Mouse (Mus musculus): ENCODE measurements around the gene Kctd13. TPM values are rescaled to one million over a fixed set of nuclear protein-coding genes. Genes with fewer than 3 reads are reported as not detected.

Gene Kctd13
- total RNA-seq, 2 experiments from 2014 or later: 18.4 to 23.0 TPM

- DNase-seq: no peak
Measured at GRCm38 (mm10) chr7:126982054-126982453, 53.4 kb downstream of the Kctd13 start.

GRCm38 (mm10) chr7:126983113-126983512 is 54.4 kb downstream of the Kctd13 start:
- no peak for DNase-seq

GRCm38 (mm10) chr7:126984667-126985444 is 56.2 kb downstream of the Kctd13 start:
- no peak for DNase-seq

- peak; percentile 52 for DNase-seq
Measured at GRCm38 (mm10) chr7:126986319-126986718, 57.6 kb downstream of the Kctd13 start.

GRCm38 (mm10) chr7:126988816-126989215 is 60.1 kb downstream of the Kctd13 start:
- no peak for DNase-seq

Other genes starting within 250 kb of the Kctd13 start
- 10 to 100 TPM; 67.6 to 81.0 TPM for gene Bola2, start 233.5 kb upstream of the Kctd13 start, total RNA-seq (2021)
- gene Slx1b, start 233.1 kb upstream of the Kctd13 start, total RNA-seq (2021): 10 to 100 TPM in 1 of 2 experiments, 1 to 10 TPM in 1; 8.2 to 15.0 TPM
- gene Coro1a, start 221.1 kb upstream of the Kctd13 start, total RNA-seq (2021): 10 to 100 TPM; 36.1 to 39.3 TPM
- gene Mapk3, start 169.3 kb upstream of the Kctd13 start, total RNA-seq (2021): 100 to 1,000 TPM; 125 to 158 TPM
- 1 to 10 TPM; 3.4 to 8.6 TPM for gene Gdpd3, start 162.5 kb upstream of the Kctd13 start, total RNA-seq (2021)
- gene Ypel3, start 151.9 kb upstream of the Kctd13 start, total RNA-seq (2021): 100 to 1,000 TPM; 140 to 147 TPM
- gene Tbx6, start 147.4 kb upstream of the Kctd13 start, total RNA-seq (2021): 1 to 10 TPM in 1 of 2 experiments, under 1 TPM in 1; 0.60 to 1.2 TPM
- 100 to 1,000 TPM; 103 to 107 TPM for gene Ppp4c, start 136.4 kb upstream of the Kctd13 start, total RNA-seq (2021)
- 10 to 100 TPM; 29.0 to 36.1 TPM for gene Fam57b, start 131.2 kb upstream of the Kctd13 start, total RNA-seq (2021)
- not detected for gene 4930451I11Rik, start 97.2 kb upstream of the Kctd13 start, total RNA-seq (2021)
- 1 to 10 TPM in 1 of 2 experiments, under 1 TPM in 1; 0.82 to 1.0 TPM for gene Doc2a, start 81.5 kb upstream of the Kctd13 start, total RNA-seq (2021)
- gene Hirip3, start 66.9 kb upstream of the Kctd13 start, total RNA-seq (2021): 10 to 100 TPM; 21.2 to 28.6 TPM
- gene Ino80e, start 66.5 kb upstream of the Kctd13 start, total RNA-seq (2021): 10 to 100 TPM; 35.4 to 45.6 TPM
- 10 to 100 TPM; 69.7 to 85.8 TPM for gene Taok2, start 44.2 kb upstream of the Kctd13 start, total RNA-seq (2021)
- 10 to 100 TPM; 32.1 to 32.3 TPM for gene Tmem219, start 6.0 kb upstream of the Kctd13 start, total RNA-seq (2021)
- gene Asphd1, start 20.7 kb downstream of the Kctd13 start, total RNA-seq (2021): 1 to 10 TPM; 1.9 to 2.0 TPM
- gene Sez6l2, start 21.7 kb downstream of the Kctd13 start, total RNA-seq (2021): 10 to 100 TPM; 38.8 to 58.2 TPM
- gene Cdipt, start 47.0 kb downstream of the Kctd13 start, total RNA-seq (2021): 10 to 100 TPM; 70.6 to 76.4 TPM
- gene Cdiptos, start 47.2 kb downstream of the Kctd13 start, total RNA-seq (2021): 1 to 10 TPM; 1.6 to 2.7 TPM
- 10 to 100 TPM; 55.7 to 60.9 TPM for gene Mvp, start 85.7 kb downstream of the Kctd13 start, total RNA-seq (2021)
- not detected for gene Pagr1b, start 87.6 kb downstream of the Kctd13 start, total RNA-seq (2021)
- gene Pagr1a, start 88.5 kb downstream of the Kctd13 start, total RNA-seq (2021): 10 to 100 TPM; 10.1 to 19.1 TPM
- gene Gm42742, start 92.2 kb downstream of the Kctd13 start, total RNA-seq (2021): 10 to 100 TPM; 17.7 to 22.5 TPM
- 1 to 10 TPM; 3.1 to 5.8 TPM for gene Prrt2, start 92.3 kb downstream of the Kctd13 start, total RNA-seq (2021)
- gene Maz, start 98.2 kb downstream of the Kctd13 start, total RNA-seq (2021): 100 to 1,000 TPM; 135 to 159 TPM
- gene Kif22, start 113.6 kb downstream of the Kctd13 start, total RNA-seq (2021): 10 to 100 TPM; 21.6 to 28.7 TPM
- gene Zg16, start 158.4 kb downstream of the Kctd13 start, total RNA-seq (2021): under 1 TPM in 1 of 2 experiments, not detected in 1; 0.51 TPM
- 1 to 10 TPM; 3.3 TPM for gene AI467606, start 162.5 kb downstream of the Kctd13 start, total RNA-seq (2021)
- 10 to 100 TPM in 1 of 2 experiments, 1 to 10 TPM in 1; 7.6 to 20.7 TPM for gene Qprt, start 193.3 kb downstream of the Kctd13 start, total RNA-seq (2021)
- gene Spn, start 208.9 kb downstream of the Kctd13 start, total RNA-seq (2021): 1 to 10 TPM; 3.2 to 3.3 TPM